Mouse (Mus musculus) CD4-positive, CD25-positive, alpha-beta regulatory T cell, adult 2 months (primary cell): ENCODE results near the gene Aim2.
A peak's percentile ranks its signal among the peaks of the same experiment; 100 is the strongest.
"Not testable (repeated sequence)": the region's sequence is repeated elsewhere in the genome, so short reads cannot be mapped to it uniquely, and the experiment has no call there.

Experiments used
- DNase-seq: peaks from one replicate; pipeline ENCODE4 v3.0.0-alpha.2; 2012; ENCODE audit warnings: low read depth, low spot score

Gene Aim2

DNA sequence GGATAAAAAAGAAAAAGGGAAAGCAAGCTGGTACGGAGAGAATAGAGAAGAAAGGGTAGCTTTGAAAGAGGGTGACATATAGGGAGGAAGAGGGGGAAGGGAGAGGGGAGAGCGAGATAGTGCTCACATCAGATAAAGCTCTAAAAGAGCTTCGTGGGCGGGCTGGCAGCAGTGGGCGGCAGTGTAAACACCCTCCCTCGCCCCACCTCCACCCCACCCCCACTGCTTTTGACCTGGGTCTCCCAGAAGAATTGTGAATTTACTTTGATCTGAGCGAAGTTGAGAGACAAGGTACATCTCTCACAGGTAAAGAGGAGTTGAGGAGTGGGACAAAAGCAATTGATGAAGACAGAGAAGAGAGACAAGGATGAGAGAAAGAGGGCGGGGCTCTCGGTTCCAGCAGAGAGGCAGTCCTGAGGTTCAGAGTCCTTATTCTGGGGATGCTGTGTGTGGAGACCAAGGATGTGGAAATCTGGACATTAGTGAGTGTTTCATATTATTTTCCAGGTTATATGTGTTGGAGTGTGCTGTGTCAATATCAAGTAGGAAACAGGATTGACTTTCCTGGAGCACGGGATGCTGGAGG is at the start of gene Aim2:
TSS of gene Aim2 (plus strand) at position 508 of the 586 bp plus-strand sequence.
- no peak for DNase-seq

DNA sequence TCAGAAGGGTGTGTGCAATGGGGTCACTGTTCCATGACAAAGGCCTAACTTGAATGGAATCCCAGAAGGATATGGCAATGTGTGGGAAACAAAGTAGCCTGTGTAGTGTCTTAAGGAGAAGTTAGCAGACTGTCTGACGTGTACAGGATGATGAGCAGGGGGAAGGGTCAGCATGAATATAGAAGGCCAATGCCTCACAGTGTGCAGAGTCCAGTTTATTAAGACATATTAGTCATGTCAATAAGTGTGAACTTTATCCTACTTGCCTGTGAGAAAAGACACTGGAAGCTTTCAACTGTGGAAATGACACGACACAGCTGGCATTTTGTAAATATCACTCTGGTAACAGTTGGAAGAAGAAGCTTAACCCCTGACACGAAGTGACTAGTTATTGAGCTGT is 47.9 kb upstream of the Aim2 start:
- DNase-seq = not testable (repeated sequence)

DNA sequence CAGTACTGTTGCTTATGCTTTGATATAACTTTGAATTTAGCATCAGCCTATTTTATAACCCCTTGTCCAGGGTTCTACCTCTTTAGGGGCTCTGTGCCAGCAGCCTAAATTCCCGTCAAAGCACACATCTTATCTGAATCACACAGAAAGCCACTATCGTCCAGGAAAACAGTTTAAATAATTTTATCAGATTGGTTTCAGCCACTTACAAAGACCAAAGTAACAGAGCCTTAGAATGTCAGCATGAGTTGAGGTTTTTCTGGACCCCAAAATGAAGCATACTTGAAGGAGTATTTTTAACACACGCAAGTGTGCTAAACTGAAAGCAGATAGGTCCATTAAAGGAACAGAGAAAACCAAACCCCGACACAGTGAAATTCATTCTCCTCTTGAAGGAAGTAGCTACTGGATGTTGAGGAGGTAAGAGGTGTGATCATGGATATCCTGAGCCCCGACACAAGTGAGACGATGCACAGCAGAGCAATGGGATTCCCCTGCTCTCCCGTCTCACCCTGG is 37.1 kb upstream of the Aim2 start:
- not testable (repeated sequence) for DNase-seq

DNA sequence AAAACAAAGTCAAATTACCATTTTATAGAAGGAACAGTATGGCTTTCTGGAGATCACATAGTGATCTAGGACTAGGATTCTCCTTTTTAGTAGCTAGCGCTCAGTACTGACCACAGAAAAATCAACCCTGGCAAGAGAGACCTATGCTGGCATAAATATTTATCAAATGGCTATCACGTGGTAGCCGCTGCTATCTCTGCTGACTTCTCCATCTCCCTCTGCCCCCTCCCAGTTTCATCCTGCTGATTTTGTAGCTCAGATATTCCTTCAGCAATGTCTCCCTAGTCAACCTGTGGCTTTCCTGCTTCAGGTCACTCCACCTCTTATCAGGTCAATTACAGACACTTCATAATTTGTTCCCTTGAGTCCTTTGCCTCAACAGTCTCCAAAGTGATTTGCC is 35.0 kb upstream of the Aim2 start:
- no peak for DNase-seq

DNA sequence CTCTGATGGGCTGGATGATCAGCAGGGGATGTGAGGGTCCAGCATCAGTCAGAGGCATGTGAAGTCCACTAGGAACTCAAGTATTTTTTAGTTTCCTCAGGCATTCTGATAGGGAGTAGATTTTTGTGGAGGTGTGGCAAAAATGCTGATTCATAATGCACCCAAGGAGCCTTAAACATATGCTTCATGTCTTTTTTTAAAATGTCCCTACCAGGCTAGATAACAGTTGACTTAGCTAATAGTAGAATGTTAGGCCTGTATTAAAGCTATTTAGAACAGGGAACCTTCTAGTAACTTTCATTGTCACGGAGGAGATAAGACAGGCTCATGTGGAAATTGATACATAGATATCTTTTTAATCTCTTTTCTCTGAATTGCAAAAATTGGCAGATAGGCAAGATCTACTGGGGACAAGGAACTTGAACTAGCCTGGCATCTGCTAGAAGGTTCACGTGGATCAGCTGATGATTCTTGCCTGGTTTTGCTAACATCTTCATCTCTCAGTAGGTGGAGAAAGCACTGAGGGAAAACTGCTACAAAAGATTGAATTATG is 32.7 kb upstream of the Aim2 start:
- no peak for DNase-seq

DNA sequence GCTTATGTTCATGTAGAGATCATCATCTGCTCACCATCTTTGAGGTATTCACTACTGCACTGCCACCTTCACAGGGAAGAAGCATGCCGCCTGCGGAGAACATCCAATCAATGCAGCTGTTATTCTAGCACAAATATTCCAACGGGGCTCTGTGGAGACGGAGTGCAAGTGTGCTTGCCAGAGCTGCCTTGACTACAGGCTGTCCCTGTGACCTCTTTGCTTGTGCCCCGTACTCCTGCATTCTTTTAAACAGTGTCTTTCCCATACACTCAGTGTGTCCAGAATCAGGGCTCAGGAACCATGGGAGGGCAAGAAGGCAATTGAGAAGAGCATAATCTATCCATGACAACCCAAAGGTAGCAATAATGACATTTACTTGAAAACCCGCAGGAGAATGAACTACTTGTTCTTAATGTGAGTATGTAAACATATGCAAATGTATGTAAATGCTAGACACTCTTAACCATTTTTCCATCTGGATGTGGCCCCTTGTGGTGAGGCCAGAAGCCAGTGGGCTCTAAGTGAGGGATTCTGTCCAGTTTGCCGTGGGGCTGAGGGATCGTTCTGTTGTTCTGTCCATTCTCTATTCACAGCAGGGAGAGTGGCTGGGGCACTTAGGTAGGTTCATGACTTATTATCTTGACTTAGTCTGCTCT is 29.0 kb upstream of the Aim2 start:
- no peak for DNase-seq

DNA sequence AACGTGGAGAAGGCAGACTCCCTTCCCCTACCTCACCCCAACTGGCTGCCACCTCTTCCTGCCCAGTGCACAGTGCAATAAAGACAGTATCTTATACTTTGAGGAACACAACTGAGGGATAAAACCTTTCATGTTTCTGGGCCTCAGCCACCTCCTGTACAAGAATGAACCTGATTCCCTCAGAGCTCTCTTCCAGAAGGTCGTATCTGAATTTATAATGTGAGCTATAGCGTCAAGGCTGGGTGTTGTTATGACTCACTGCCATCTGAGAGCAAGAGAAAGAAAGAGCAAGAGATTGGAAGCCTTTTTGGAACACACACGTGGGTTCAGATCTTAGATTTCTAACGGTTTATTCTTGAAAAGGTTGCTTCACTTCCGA is 28.4 kb upstream of the Aim2 start:
- DNase-seq = no peak

DNA sequence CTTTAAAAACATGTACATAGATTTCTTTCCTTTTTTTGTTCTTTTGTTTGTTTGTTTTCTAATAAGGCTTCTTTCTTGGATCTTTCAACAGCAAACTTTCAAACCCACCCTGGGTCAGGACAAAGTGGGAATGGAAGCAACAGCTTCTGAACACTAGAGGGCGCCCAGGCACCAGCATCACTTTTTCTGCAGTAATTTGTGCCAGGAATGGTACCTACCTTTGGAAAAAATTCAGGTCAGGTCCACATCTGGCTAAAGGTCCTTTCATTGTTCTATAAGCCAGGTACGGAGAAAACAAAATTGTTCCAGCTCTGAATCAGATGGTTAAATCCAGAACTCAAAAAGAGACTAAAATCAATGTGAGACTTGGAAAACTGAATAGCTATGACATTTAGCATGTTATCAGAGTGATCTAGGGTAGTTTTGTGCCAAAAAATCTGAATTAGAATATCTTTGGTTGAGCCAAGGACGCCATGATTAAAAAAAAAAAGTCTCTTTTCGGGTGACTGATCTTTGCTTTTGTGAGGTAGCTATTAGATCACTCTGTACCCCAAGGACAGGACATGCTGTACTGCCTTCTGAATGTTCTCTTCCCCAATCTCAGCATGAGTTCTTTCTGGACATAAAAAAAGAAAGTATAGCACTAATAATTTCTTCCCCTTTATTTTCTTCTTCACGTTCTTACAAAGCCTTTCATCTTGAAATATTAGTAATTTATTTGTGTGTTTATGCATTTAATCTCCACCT is 26.7 kb upstream of the Aim2 start:
- peak; percentile 49 for DNase-seq

DNA sequence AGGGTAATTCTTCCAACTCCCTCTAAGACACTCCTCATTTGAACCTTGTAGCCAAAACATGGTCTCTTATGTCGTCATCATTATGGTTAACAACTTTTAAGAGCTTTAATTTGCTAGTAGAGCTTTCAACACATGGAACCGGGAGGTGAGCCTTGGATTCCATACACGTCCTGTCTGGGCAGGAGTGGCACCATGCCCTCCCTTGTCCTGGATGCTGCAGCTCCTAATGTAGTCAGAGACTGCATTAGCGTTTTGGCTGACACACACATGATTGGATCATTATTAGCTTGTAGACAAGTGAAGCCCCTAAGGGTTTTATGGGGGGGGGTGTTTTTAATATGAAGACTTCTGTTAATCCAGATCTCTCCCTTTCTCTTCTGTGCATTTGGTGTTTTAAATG is 25.7 kb upstream of the Aim2 start:
- DNase-seq = no peak

DNA sequence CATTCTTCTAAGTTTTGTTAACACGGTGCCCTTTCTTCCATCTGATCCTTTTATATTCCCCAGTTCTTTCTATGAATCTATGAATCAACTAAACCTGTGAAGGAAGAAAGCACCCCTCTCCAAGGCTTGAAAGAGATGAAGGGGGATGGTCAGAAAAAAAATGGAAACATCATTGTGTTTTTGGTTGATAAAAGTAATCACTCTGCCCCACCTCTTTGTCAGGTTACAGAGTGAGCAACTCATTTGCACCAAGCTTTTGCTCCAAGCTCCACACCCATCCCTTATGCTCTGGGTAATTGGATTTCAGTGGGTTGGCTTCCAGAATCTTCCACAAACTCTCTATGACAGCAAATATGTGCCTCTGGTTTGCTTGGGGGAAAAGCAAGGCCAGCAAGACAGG is 25.3 kb upstream of the Aim2 start:
- DNase-seq = no peak

DNA sequence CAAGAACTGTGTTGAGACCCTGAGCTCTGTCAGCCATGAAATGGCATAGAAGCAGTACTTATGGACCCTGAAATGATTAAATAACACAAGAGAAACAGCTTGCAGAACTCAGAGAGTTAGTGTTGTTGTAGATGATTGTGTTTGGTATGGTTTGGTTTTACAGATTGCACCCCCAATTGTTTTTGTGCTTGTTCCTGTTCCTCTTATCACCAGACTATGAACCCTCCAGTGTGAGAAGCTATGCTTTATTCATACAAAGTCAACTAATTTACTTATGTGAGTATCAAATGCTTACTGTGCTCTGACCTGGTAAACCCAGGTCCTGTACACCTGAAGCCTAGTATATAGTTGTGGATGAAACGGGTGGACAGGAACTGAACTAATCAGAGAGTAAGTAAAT is 24.1 kb upstream of the Aim2 start:
- no peak for DNase-seq

DNA sequence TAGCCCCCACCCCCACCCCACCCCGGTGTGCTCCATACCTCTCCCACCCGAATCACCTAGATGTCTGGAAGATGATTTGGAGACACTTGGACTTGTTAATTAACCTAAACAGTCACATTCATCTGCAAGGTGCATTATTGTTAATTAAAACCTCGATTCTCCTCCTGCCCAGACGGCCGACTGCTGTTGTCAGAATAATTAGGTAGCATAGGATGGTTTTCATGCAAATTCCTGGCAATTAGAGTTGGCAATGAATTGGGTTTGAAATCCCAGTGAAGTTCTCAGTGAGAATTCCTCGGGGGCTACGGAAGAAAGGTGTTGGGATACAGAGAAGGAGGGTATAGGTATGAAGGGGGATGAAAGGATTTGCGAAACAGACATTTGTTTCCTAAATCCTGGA is 22.2 kb upstream of the Aim2 start:
- DNase-seq = no peak

DNA sequence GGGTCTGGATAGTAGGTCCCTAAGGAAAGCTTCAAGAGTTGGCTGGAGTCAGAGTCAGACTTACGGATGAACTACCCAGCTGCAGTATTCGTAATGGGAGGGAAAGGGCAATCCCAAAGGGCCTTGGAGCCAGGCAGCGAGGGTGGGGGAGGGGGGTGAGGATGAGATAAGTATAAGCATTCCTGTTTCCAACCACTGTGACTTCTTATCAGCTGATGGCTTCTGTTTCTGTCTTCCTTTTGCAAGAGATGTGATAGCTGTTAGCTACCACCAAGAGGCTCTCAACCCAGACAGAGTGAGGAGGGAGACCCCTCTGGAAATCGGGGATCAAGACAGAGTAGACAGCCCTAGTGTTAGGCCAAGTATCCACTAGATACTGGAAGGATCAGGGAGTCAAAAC is 21.5 kb upstream of the Aim2 start:
- no peak for DNase-seq

DNA sequence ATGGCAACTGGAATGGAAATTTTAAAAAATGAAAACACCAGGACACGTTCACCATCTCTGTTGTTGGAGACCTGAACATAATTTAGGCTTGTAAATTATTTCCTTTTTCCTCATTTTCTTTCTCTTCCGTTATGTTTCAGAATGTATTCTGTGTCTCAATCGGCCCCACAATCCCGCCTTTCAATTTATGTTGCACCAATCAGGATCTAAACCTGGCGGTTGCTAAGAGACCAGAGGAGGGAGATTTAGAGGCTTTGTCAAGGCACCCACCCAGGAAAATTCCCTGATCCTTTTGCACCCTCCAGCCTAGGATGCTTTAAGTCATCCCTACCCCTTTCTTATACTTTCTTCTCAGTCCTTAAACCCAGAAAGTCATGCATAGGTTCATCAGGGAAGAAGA is 20.9 kb upstream of the Aim2 start:
- no peak for DNase-seq

DNA sequence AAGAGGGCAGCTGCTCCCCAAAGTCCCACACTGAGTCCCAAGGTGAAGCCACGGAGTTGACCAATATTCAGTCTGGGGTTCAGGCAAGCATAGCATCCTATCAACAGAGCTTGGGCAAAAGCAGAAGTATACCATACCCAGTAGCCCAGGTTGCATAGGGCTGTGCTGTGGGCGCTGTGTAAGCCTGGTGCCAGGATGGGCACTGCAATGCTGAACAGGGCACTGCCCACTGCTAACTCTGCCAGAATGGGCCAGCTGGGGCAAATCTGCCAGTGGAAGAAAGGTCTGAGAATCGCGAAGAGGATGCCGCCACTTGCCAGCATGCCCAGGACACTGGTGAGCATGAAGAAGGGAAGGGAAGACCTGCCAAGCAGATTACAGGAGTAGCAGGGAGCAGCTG is 18.3 kb upstream of the Aim2 start:
- no peak for DNase-seq

DNA sequence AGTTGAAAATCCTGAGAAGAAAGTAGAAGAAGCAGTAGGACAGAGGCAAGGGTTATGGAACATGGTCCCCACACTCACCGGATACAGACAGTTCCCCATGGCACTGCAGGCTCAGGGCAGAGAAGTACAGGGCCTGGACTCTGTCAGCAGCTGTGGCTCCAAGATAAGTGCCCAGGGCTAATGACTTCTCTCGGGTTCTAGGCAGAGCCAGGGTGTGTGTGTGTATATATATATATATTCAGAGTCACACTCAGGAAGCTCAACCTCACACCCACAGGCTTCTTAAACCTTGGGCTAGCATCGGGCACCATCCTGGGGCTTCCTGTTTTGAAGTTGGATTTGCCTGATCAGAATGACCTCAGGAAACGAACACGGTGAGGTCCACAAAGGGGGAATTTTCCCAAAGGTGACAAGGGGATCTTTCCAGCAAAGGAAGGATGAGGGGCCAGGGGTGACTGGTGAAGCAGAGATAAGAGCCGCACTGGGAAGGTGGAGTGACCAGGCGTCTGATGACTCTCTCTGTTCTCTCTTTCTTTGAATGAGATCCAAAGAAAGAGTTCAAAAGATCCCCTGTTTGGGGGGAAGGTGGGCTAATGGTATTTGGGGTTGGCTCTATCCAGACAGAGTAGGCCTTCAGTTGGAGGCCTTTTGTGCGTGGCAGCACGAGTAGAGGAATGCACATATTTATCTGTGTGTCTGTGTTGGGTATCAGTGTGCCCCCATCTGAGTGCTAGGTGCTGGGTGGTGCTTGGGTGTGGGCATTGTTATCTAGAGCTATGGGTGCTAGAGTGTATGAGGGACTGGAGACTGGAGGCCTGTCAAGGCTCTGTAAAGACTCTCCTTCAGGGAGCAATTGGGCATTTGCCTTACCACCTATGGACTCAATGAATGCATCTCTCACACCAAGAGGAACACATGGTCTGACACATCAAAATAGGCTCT is 17.1 kb upstream of the Aim2 start, which contains the start of gene Ackr1:
TSS of gene Ackr1 (minus strand) at position 439 of the 942 bp plus-strand sequence.
- no peak for DNase-seq

DNA sequence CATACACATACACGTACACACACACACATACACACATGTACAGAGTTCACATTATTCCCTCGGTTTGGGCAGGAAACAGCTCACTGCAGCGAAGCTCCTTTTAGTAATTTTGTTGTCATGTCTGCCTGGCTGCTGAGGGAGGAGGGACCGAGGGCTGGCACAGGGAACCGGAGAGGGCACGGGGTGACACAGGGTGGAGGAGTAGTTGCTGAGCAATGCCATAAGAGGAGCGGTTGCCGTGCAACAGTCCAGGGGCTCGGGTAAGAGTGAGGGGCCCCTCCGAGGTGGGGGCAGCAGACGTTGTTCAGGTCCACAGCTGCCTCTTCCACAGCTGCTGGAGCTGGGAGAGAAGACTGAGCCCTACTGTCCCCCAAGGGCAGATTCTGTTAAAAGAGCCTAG is 14.8 kb upstream of the Aim2 start:
- no peak for DNase-seq

DNA sequence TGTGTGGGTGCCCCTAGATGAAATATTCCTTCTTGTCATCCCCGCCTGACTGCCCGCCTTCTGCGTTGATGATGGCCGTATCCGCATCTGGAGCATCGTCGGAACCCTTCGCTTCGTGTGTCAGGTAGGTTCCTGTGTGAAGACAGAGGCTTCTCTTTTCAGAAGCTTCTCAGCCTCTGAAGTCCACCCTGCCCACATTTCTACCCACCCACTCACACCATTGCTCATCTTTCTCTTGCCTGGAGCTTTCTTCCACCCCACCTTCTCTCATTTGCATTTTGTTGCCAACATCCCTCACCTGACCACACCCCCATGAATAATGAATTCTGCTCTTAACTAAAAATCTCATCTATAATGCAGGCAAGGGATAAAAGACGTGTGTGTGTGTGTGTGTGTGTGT is 13.7 kb upstream of the Aim2 start:
- no peak for DNase-seq

DNA sequence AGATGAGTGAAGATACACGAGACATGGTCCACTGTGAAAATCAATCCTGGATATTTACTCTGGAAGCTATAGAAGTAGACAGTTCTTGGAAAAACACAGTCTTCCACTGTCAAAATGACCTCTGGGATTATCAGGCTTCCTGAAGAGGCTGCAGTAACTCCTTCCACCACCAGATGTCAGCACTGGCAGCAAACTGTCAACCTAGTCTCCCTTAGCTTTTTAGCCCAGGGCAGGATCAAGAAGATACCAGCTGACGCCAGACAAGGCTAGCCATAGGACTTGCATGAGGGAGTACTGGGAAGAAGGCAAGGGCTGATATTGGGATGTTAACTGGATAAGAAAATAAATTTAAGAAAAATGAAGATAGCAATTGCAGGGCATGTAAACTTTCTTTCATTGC is 11.1 kb upstream of the Aim2 start:
- peak; percentile 77 for DNase-seq

DNA sequence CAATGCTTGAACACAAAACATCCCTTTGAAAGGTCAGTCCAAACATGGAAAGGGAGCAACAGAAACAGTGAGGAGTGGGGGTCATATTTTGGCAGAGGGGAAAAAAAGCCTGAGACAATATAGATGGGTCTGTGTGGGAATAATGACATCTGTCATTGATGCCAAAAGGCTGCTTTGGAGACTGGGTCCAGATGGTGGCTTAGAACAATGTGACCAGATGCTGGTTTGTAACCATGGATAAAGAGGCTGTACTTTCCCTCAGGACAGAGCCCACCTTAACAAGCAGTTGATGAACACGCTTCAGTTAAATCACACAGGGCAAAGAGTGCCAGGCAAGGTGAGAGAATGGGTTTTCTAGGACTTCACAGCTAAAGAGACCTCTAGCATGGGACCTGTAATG is 8.3 kb upstream of the Aim2 start:
- no peak for DNase-seq

DNA sequence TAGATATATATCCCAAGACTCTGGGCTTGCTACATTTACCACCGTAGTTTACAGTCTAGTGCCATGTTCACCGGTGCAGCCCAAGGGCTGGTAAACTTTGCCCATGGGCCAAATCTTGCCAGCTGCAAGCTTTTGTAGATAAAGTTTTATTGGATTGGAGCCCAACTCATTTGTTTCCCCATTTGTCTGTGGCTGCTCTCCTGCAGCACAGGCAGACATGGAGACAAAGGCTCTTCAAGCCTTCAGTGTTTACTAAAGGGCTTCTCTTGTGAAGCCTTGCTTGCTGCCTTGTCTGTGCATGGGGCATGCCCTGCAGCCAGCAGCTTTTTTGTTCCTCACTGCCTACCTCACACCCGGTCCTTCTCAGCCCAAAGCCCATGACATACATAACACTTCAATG is 6.7 kb upstream of the Aim2 start:
- no peak for DNase-seq
